Mouse (Mus musculus): ENCODE results near the gene Spp1. TPM values are rescaled to one million over a fixed set of nuclear protein-coding genes. Genes with fewer than 3 reads are reported as not detected.

Spp1 gene
- polyA plus RNA-seq, 1 experiment from 2014 or later, result 179 TPM

- H3K36me3 ChIP-seq, result 0 out of 2 replicates have a peak, but pooled peaks cover 4% of the 10 kb centered on the region
- peak overlapping the region; percentile 76 for H3K4me2 ChIP-seq
- peak overlapping the region; percentile 90 for H3K4me3 ChIP-seq (replicated peaks)
- no peak for ATAC-seq (ENCODE audit: insufficient read depth, low FRiP score, low read depth)
- H3K27ac ChIP-seq, result no peak overlapping the region
- H3K9me3 ChIP-seq, result no peaks in the 10 kb centered on the region
- no peak overlapping the region for H3K9ac ChIP-seq
- peaks cover 3% of the 10 kb centered on the region; the same call in 1 of the 2 replicates for H3K4me1 ChIP-seq
- H3K27me3 ChIP-seq (replicated peaks), result no peaks in the 10 kb centered on the region
- 26% methylated on average over 6 of the region's 7 CpGs for WGBS
Observed at GRCm38 (mm10) chr5:104460856-104461255, 25.9 kb downstream of the Spp1 start.

DNA sequence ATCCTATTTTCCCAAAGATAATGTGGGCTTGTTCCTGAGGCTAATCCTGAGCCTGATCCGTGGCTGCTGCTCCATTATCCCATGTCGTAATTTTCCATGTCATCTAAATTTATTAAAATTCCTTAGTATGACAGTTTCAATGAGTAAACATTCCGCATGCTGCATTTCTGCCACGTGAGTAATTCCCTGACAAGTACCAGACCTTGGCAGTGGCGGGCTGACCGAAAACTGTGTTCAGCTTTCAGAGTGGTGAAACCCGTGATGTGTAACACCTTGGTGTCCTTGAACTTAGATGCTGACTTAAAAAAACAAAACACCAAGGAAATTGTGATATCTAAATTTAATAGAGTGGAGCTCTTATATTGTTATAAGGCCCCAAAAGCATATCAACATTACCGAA is 30.4 kb downstream of the Spp1 start:
- ATAC-seq (ENCODE audit: insufficient read depth, low FRiP score, low read depth), result no peak
- WGBS, result 57% methylated on average over 8 of the region's 8 CpGs
- Histone ChIP-seq H3K9me3 (no peaks in the 10 kb centered on the region), H3K27ac (no peak overlapping the region), H3K4me1 (no peaks in the 10 kb centered on the region), H3K9ac (no peak overlapping the region), H3K27me3 (replicated peaks) (no peaks in the 10 kb centered on the region), H3K36me3 (peaks cover 19% of the 10 kb centered on the region; the same call in 1 of the 2 replicates), H3K4me2 (no peak overlapping the region), H3K4me3 (replicated peaks) (no peak overlapping the region)

- no peak for ATAC-seq (ENCODE audit: insufficient read depth, low FRiP score, low read depth)
- 82% methylated on average over 12 of the region's 12 CpGs for WGBS
- Histone ChIP-seq H3K4me3 (replicated peaks) (no peak overlapping the region), H3K36me3 (peaks cover 19% of the 10 kb centered on the region; the same call in 1 of the 2 replicates), H3K9ac (no peak overlapping the region), H3K9me3 (no peaks in the 10 kb centered on the region), H3K27me3 (replicated peaks) (no peaks in the 10 kb centered on the region), H3K4me1 (no peaks in the 10 kb centered on the region), H3K27ac (no peak overlapping the region), H3K4me2 (no peak overlapping the region)
Observed at GRCm38 (mm10) chr5:104465731-104466130, 30.8 kb downstream of the Spp1 start.

DNA sequence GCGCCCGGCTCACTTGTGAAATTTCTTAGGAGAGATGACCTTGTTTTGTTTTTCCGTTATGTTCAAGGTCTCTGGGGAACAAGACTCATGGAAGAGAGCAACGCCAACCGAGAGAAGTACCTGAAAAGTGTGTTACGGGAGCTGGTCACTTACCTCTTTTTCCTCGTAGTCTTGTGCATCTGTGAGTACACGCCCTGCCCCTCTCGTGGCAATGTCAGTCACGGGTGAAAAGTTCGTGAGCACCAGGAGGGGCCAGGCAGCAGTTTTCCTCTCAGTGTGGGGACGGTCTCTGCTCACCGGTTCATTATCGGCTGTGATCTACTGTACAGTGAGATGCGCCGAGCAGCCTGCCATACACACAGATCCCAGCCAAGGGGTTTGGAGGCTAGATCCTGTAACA is 31.9 kb downstream of the Spp1 start:
- no peak for ATAC-seq (ENCODE audit: insufficient read depth, low FRiP score, low read depth)

GRCm38 (mm10) chr5:104468586-104468985 is 33.7 kb downstream of the Spp1 start:
- ATAC-seq (ENCODE audit: insufficient read depth, low FRiP score, low read depth), result no peak
- Histone ChIP-seq H3K9me3 (no peaks in the 10 kb centered on the region), H3K4me2 (no peak overlapping the region), H3K4me1 (no peaks in the 10 kb centered on the region), H3K4me3 (replicated peaks) (no peak overlapping the region), H3K27me3 (replicated peaks) (no peaks in the 10 kb centered on the region), H3K27ac (no peak overlapping the region), H3K9ac (no peak overlapping the region), H3K36me3 (peaks cover 40% of the 10 kb centered on the region)
- 88% methylated on average over 5 of the region's 5 CpGs for WGBS

More for the DNA sequence above, 31.9 kb downstream of the Spp1 start:
- H3K4me2 ChIP-seq, result no peak overlapping the region
- H3K27ac ChIP-seq, result no peak overlapping the region
- H3K9me3 ChIP-seq, result no peaks in the 10 kb centered on the region
- no peak overlapping the region for H3K9ac ChIP-seq
- no peak overlapping the region for H3K4me3 ChIP-seq (replicated peaks)
- H3K4me1 ChIP-seq, result no peaks in the 10 kb centered on the region
- no peaks in the 10 kb centered on the region for H3K27me3 ChIP-seq (replicated peaks)
- 90% methylated on average over 16 of the region's 16 CpGs for WGBS
- H3K36me3 ChIP-seq, result peaks cover 25% of the 10 kb centered on the region

- no peak for ATAC-seq (ENCODE audit: insufficient read depth, low FRiP score, low read depth)
Observed at GRCm38 (mm10) chr5:104470981-104471391, 36.1 kb downstream of the Spp1 start.

DNA sequence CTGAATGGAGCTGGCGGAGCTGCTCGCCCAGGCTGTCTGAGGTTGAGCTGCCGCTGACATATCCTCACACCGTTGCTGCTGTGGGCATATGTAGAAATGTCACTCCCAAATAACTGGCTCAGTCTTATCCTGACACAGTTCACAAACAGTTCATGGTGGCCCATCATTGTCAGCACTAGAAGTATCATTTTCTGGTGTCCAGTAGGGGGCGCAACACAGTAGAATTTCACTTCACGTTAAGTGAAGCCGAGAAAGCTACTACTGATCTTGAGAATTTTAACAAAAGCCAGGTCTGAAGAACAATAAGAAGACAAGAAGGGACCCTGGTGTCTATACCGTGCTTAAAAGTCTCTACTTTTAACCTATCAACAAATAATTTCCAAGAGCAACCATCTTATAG is 37.5 kb downstream of the Spp1 start:
- Histone ChIP-seq H3K36me3 (peaks cover 30% of the 10 kb centered on the region), H3K4me1 (no peaks in the 10 kb centered on the region), H3K27me3 (replicated peaks) (no peaks in the 10 kb centered on the region), H3K27ac (no peak overlapping the region), H3K9ac (no peak overlapping the region), H3K4me3 (replicated peaks) (no peak overlapping the region), H3K9me3 (no peaks in the 10 kb centered on the region), H3K4me2 (no peak overlapping the region)
- no peak for ATAC-seq (ENCODE audit: insufficient read depth, low FRiP score, low read depth)
- 94% methylated on average over 8 of the region's 8 CpGs for WGBS

More at GRCm38 (mm10) chr5:104470981-104471391, 36.1 kb downstream of the Spp1 start:
- Histone ChIP-seq H3K9ac (no peak overlapping the region), H3K36me3 (peaks cover 37% of the 10 kb centered on the region), H3K9me3 (no peaks in the 10 kb centered on the region), H3K4me3 (replicated peaks) (no peak overlapping the region), H3K27ac (peak overlapping the region; percentile 16; the same call in 1 of the 2 replicates), H3K4me2 (no peak overlapping the region), H3K4me1 (no peaks in the 10 kb centered on the region), H3K27me3 (replicated peaks) (no peaks in the 10 kb centered on the region)
- WGBS, result 72% methylated on average over 5 of the region's 5 CpGs

- no peaks in the 10 kb centered on the region for H3K27me3 ChIP-seq (replicated peaks)
- H3K4me2 ChIP-seq, result no peak overlapping the region
- H3K4me3 ChIP-seq (replicated peaks), result no peak overlapping the region
- no peaks in the 10 kb centered on the region for H3K4me1 ChIP-seq
- H3K9ac ChIP-seq, result no peak overlapping the region
- no peak overlapping the region for H3K27ac ChIP-seq
- no peaks in the 10 kb centered on the region for H3K9me3 ChIP-seq
- WGBS, result 68% methylated on average over 7 of the region's 7 CpGs
- ATAC-seq (ENCODE audit: insufficient read depth, low FRiP score, low read depth), result no peak
- H3K36me3 ChIP-seq, result peaks cover 38% of the 10 kb centered on the region
Observed at GRCm38 (mm10) chr5:104480367-104480766, 45.4 kb downstream of the Spp1 start.

GRCm38 (mm10) chr5:104482856-104483255 is 47.9 kb downstream of the Spp1 start:
- no peak overlapping the region for H3K4me2 ChIP-seq
- ATAC-seq (ENCODE audit: insufficient read depth, low FRiP score, low read depth), result no peak
- no peaks in the 10 kb centered on the region for H3K27me3 ChIP-seq (replicated peaks)
- H3K4me3 ChIP-seq (replicated peaks), result no peak overlapping the region
- H3K36me3 ChIP-seq, result peaks cover 40% of the 10 kb centered on the region
- WGBS, result 82% methylated on average over 8 of the region's 8 CpGs
- H3K9me3 ChIP-seq, result no peaks in the 10 kb centered on the region
- H3K4me1 ChIP-seq, result no peaks in the 10 kb centered on the region
- H3K27ac ChIP-seq, result no peak overlapping the region
- H3K9ac ChIP-seq, result no peak overlapping the region

Other genes starting within 250 kb of the Spp1 start
- gene Dmp1, start 232.5 kb upstream of the Spp1 start, polyA plus RNA-seq (2015; fragmentation: Nextera tagmentation; extraction: Ambion mirVana), result 0.80 and 0.86 TPM in 2 replicates
- gene Ibsp, start 135.9 kb upstream of the Spp1 start, polyA plus RNA-seq (2015; fragmentation: Nextera tagmentation; extraction: Ambion mirVana), result 0.10 and 0.22 TPM in 2 replicates
- gene Mepe, start 109.8 kb upstream of the Spp1 start, polyA plus RNA-seq (2015; fragmentation: Nextera tagmentation; extraction: Ambion mirVana), result not detected in 2 replicates
- gene Pkd2, start 24.3 kb downstream of the Spp1 start, polyA plus RNA-seq (2015; fragmentation: Nextera tagmentation; extraction: Ambion mirVana), result 14.9 and 16.2 TPM in 2 replicates
- gene BC005561, start 73.2 kb downstream of the Spp1 start, polyA plus RNA-seq (2015; fragmentation: Nextera tagmentation; extraction: Ambion mirVana), result 12.0 and 12.2 TPM in 2 replicates